Mouse (Mus musculus): ENCODE data around the gene Gm13271. TPM values are rescaled to one million over a fixed set of nuclear protein-coding genes. Genes with fewer than 3 reads are reported as not detected.
"Not testable (repeated sequence)": the region's sequence is repeated elsewhere in the genome, so short reads cannot be mapped to it uniquely, and the experiment has no call there.

The Gm13271 gene
- polyA plus RNA-seq, 1 experiment from 2014 or later, result not detected

GRCm38 (mm10) chr4:88759610-88760268, 5.1 kb downstream of the Gm13271 start, which contains the start of gene Gm13283:
TSS of gene Gm13283 (plus strand) at chr4:88760119.
- DNase-seq (ENCODE audit: low spot score), result not testable (repeated sequence)

- peak; percentile 30 for DNase-seq (ENCODE audit: low spot score)
These were observed 5.8 kb downstream of the Gm13271 start for GRCm38 (mm10) chr4:88760431-88760830.

- not testable (repeated sequence) for DNase-seq (ENCODE audit: low spot score)
These were observed 7.1 kb downstream of the Gm13271 start for GRCm38 (mm10) chr4:88761776-88762175.

- not testable (repeated sequence) for DNase-seq (ENCODE audit: low spot score)
These were observed 7.7 kb downstream of the Gm13271 start for GRCm38 (mm10) chr4:88762341-88762740.

- peak; percentile 52 for DNase-seq (ENCODE audit: low spot score)
These were observed 8.8 kb downstream of the Gm13271 start for GRCm38 (mm10) chr4:88763384-88764018.

GRCm38 (mm10) chr4:88773534-88773933, 18.9 kb downstream of the Gm13271 start, which contains the start of gene Gm13290:
TSS of gene Gm13290 (plus strand) at chr4:88773834.
- not testable (repeated sequence) for DNase-seq (ENCODE audit: low spot score)

GRCm38 (mm10) chr4:88776622-88777021, 22.0 kb downstream of the Gm13271 start, which contains the start of gene Gm13289:
TSS of gene Gm13289 (plus strand) at chr4:88776922.
- not testable (repeated sequence) for DNase-seq (ENCODE audit: low spot score)

GRCm38 (mm10) chr4:88779550-88779949, 24.9 kb downstream of the Gm13271 start, which contains the start of gene Gm13272:
TSS of gene Gm13272 (plus strand) at chr4:88779850.
- DNase-seq (ENCODE audit: low spot score), result not testable (repeated sequence)

- DNase-seq (ENCODE audit: low spot score), result not testable (repeated sequence)
These were observed 25.7 kb downstream of the Gm13271 start for GRCm38 (mm10) chr4:88780320-88780719.

GRCm38 (mm10) chr4:88781831-88782230, 27.2 kb downstream of the Gm13271 start, which contains the start of gene Ifnz:
TSS of gene Ifnz (plus strand) at chr4:88782131.
- DNase-seq (ENCODE audit: low spot score), result not testable (repeated sequence)

- DNase-seq (ENCODE audit: low spot score), result not testable (repeated sequence)
These were observed 27.7 kb downstream of the Gm13271 start for GRCm38 (mm10) chr4:88782335-88782734.

GRCm38 (mm10) chr4:88785409-88785808, 30.7 kb downstream of the Gm13271 start, which contains the start of gene Gm13276:
TSS of gene Gm13276 (plus strand) at chr4:88785709.
- not testable (repeated sequence) for DNase-seq (ENCODE audit: low spot score)

- DNase-seq (ENCODE audit: low spot score), result not testable (repeated sequence)
These were observed 33.7 kb downstream of the Gm13271 start, which contains the start of gene Gm13277 for GRCm38 (mm10) chr4:88788402-88788801. TSS of gene Gm13277 (plus strand) at chr4:88788632.

- not testable (repeated sequence) for DNase-seq (ENCODE audit: low spot score)
These were observed 36.6 kb downstream of the Gm13271 start, which contains the start of gene Gm13278 for GRCm38 (mm10) chr4:88791250-88791649. TSS of gene Gm13278 (plus strand) at chr4:88791550.

GRCm38 (mm10) chr4:88793936-88794675, 39.4 kb downstream of the Gm13271 start, which contains the start of gene Gm13275:
TSS of gene Gm13275 (plus strand) at chr4:88794487.
- not testable (repeated sequence) for DNase-seq (ENCODE audit: low spot score)

GRCm38 (mm10) chr4:88797097-88797496, 42.4 kb downstream of the Gm13271 start, which contains the start of gene Gm13279:
TSS of gene Gm13279 (plus strand) at chr4:88797397.
- not testable (repeated sequence) for DNase-seq (ENCODE audit: low spot score)

GRCm38 (mm10) chr4:88799365-88799764, 44.7 kb downstream of the Gm13271 start, which contains the start of gene Gm13285:
TSS of gene Gm13285 (plus strand) at chr4:88799665.
- DNase-seq (ENCODE audit: low spot score), result not testable (repeated sequence)

- DNase-seq (ENCODE audit: low spot score), result not testable (repeated sequence)
These were observed 48.3 kb downstream of the Gm13271 start, which contains the start of gene Gm13287 for GRCm38 (mm10) chr4:88802954-88803353. TSS of gene Gm13287 (plus strand) at chr4:88803254.
